Mouse (Mus musculus) kidney, embryonic 16.5 days (tissue): ENCODE measurements around the gene Krt36. TPM values are rescaled to one million over a fixed set of nuclear protein-coding genes. Genes with fewer than 3 reads are reported as not detected.

Source experiments
- polyA plus RNA-seq: library from polyadenylated mRNA; unstranded; fragments of >200 nt; fragmentation: Nextera tagmentation; extraction: Ambion mirVana; gene quantifications from 2 replicates; pipeline ENCODE4 v1.2.1, GENCODE M21; 2015

Krt36 gene
- polyA plus RNA-seq, 1 experiment from 2014 or later: 1.1 TPM

Other genes starting within 250 kb of the Krt36 start
- not detected in 2 replicates for gene Gm11568, start 247.7 kb downstream of the Krt36 start, polyA plus RNA-seq
- gene Gm11559, start 241.2 kb downstream of the Krt36 start, polyA plus RNA-seq: not detected in 2 replicates
- not detected in 2 replicates for gene Krtap9-1, start 232.2 kb downstream of the Krt36 start, polyA plus RNA-seq
- not detected in 2 replicates for gene Gm11567, start 226.4 kb downstream of the Krt36 start, polyA plus RNA-seq
- not detected in 2 replicates for gene Krtap31-1, start 197.7 kb downstream of the Krt36 start, polyA plus RNA-seq
- gene Gm11565, start 190.9 kb downstream of the Krt36 start, polyA plus RNA-seq: not detected in 2 replicates
- not detected in 2 replicates for gene Krtap31-2, start 169.3 kb downstream of the Krt36 start, polyA plus RNA-seq
- gene Krtap9-5, start 157.2 kb downstream of the Krt36 start, polyA plus RNA-seq: not detected in 2 replicates
- not detected in 2 replicates for gene Krtap29-1, start 126.6 kb downstream of the Krt36 start, polyA plus RNA-seq
- gene Krtap16-1, start 119.0 kb downstream of the Krt36 start, polyA plus RNA-seq: not detected in 2 replicates
- not detected in 2 replicates for gene Krtap17-1, start 111.6 kb downstream of the Krt36 start, polyA plus RNA-seq
- gene Krt33a, start 89.4 kb downstream of the Krt36 start, polyA plus RNA-seq: not detected in 2 replicates
- gene Krt33b, start 75.8 kb downstream of the Krt36 start, polyA plus RNA-seq: 0.10 TPM in 1 of 2 replicates, not detected in the other
- gene Krt34, start 64.1 kb downstream of the Krt36 start, polyA plus RNA-seq: not detected in 2 replicates
- not detected in 2 replicates for gene Krt31, start 55.1 kb downstream of the Krt36 start, polyA plus RNA-seq
- not detected in 2 replicates for gene Krt32, start 17.4 kb downstream of the Krt36 start, polyA plus RNA-seq
- gene Krt35, start 9.4 kb downstream of the Krt36 start, polyA plus RNA-seq: not detected in 2 replicates
- gene Krt13, start 15.9 kb upstream of the Krt36 start, polyA plus RNA-seq: 0.36 and 0.37 TPM in 2 replicates
- 1.3 and 3.8 TPM in 2 replicates for gene Krt15, start 30.3 kb upstream of the Krt36 start, polyA plus RNA-seq
- gene Krt19, start 43.0 kb upstream of the Krt36 start, polyA plus RNA-seq: 96.4 and 105 TPM in 2 replicates
- gene Krt9, start 87.6 kb upstream of the Krt36 start, polyA plus RNA-seq: not detected in 2 replicates
- 0.90 and 1.7 TPM in 2 replicates for gene Krt14, start 101.9 kb upstream of the Krt36 start, polyA plus RNA-seq
- gene Krt16, start 143.3 kb upstream of the Krt36 start, polyA plus RNA-seq: not detected in 2 replicates
- gene Krt17, start 155.4 kb upstream of the Krt36 start, polyA plus RNA-seq: 0.30 and 0.32 TPM in 2 replicates
- gene Krt42, start 164.2 kb upstream of the Krt36 start, polyA plus RNA-seq: not detected in 2 replicates
- gene Eif1, start 214.3 kb upstream of the Krt36 start, polyA plus RNA-seq: 1,403 and 1,568 TPM in 2 replicates
- gene Gast, start 228.8 kb upstream of the Krt36 start, polyA plus RNA-seq: not detected in 2 replicates